Mouse (Mus musculus) myocyte (in vitro differentiated cells): ENCODE results near the gene Snx1. TPM values are rescaled to one million over a fixed set of nuclear protein-coding genes. Genes with fewer than 3 reads are reported as not detected.

Experiments
- H3K27me3 ChIP-seq: one replicate; pipeline ENCODE4 v1.6.1; 2011; ENCODE audit not compliant: control insufficient read depth, insufficient read depth, insufficient read length
- H3K36me3 ChIP-seq: one replicate; pipeline ENCODE4 v1.6.1; 2011; ENCODE audit not compliant: control insufficient read depth, insufficient read depth
- H3K4me2 ChIP-seq: one replicate; pipeline ENCODE4 v1.6.1; 2011; ENCODE audit warnings: low read depth, control low read depth
- H3K4me3 ChIP-seq: one replicate; pipeline ENCODE4 v1.5.1; 2011; ENCODE audit warnings: mild to moderate bottlenecking, control low read depth, moderate library complexity
- H3K79me2 ChIP-seq: one replicate; pipeline ENCODE4 v1.6.1; 2011; ENCODE audit not compliant: control insufficient read depth, insufficient read depth
- H3ac ChIP-seq: one replicate; pipeline ENCODE4 v1.6.1; 2011; ENCODE audit not compliant: control insufficient read depth, insufficient read length
- CEBPB ChIP-seq: IDR thresholded peaks from 2 replicates; pipeline ENCODE4 v1.6.1; 2011; ENCODE audit warnings: mild to moderate bottlenecking, moderate library complexity; ENCODE audit not compliant: poor library complexity, insufficient read depth, severe bottlenecking
- E2F4 ChIP-seq: IDR thresholded peaks from one replicate; pipeline ENCODE4 v1.6.1; 2011; ENCODE audit warnings: mild to moderate bottlenecking, control low read depth, moderate library complexity; ENCODE audit not compliant: insufficient read depth
- MAX ChIP-seq: IDR thresholded peaks from one replicate; pipeline ENCODE4 v1.6.1; 2011; ENCODE audit warnings: low read depth, mild to moderate bottlenecking, control low read depth
- MYOD1 ChIP-seq, 3 experiments: IDR thresholded peaks; one replicate each; pipeline ENCODE4 v1.6.1; 2011; ENCODE audit warnings: control low read depth in 2 of 3, low read depth in 2 of 3, mild to moderate bottlenecking in 2 of 3, moderate library complexity in 1 of 3; ENCODE audit not compliant: insufficient read length in 2 of 3, control insufficient read depth in 1 of 3
- MYOG ChIP-seq, 3 experiments: IDR thresholded peaks; one replicate each; pipeline ENCODE4 v1.6.1; 2011; ENCODE audit warnings: control low read depth in 2 of 3, low read depth in 2 of 3, mild to moderate bottlenecking in 2 of 3; ENCODE audit not compliant: insufficient read length in 2 of 3, control insufficient read depth in 1 of 3, insufficient read depth in 1 of 3
- POLR2A ChIP-seq: IDR thresholded peaks from one replicate; pipeline ENCODE4 v1.6.1; 2011; ENCODE audit warnings: low read depth, mild to moderate bottlenecking, control low read depth, moderate library complexity; ENCODE audit not compliant: insufficient read length
- POLR2AphosphoS2 ChIP-seq: IDR thresholded peaks from one replicate; pipeline ENCODE4 v1.6.1; 2011; ENCODE audit warnings: low read depth, control low read depth; ENCODE audit not compliant: insufficient read length
- REST ChIP-seq: IDR thresholded peaks from one replicate; pipeline ENCODE4 v1.6.1; 2011; ENCODE audit warnings: mild to moderate bottlenecking, control low read depth, moderate library complexity; ENCODE audit not compliant: insufficient read depth, insufficient read length
- SRF ChIP-seq: IDR thresholded peaks from one replicate; pipeline ENCODE4 v1.6.1; 2011; ENCODE audit warnings: low read depth; ENCODE audit not compliant: control insufficient read depth, insufficient read length
- TCF12 ChIP-seq: IDR thresholded peaks from one replicate; pipeline ENCODE4 v1.6.1; 2011; ENCODE audit warnings: mild to moderate bottlenecking, control low read depth; ENCODE audit not compliant: poor library complexity, insufficient read depth, severe bottlenecking
- TCF3 ChIP-seq: IDR thresholded peaks from one replicate; pipeline ENCODE4 v1.6.1; 2011; ENCODE audit warnings: low read depth, control low read depth; ENCODE audit not compliant: insufficient read length
- USF1 ChIP-seq: IDR thresholded peaks from one replicate; pipeline ENCODE4 v1.6.1; 2011; ENCODE audit warnings: low read depth, mild to moderate bottlenecking, control low read depth, moderate library complexity
- polyA plus RNA-seq: library from polyadenylated mRNA; unstranded; fragments of >200 nt; fragmentation: generic; extraction: Trizol; gene quantifications from one replicate; pipeline ENCODE4 v1.2.1, GENCODE M21; 2012; ENCODE audit warnings: missing spikeins

Gene Snx1
- polyA plus RNA-seq, 1 experiment, result 82.9 TPM

DNA sequence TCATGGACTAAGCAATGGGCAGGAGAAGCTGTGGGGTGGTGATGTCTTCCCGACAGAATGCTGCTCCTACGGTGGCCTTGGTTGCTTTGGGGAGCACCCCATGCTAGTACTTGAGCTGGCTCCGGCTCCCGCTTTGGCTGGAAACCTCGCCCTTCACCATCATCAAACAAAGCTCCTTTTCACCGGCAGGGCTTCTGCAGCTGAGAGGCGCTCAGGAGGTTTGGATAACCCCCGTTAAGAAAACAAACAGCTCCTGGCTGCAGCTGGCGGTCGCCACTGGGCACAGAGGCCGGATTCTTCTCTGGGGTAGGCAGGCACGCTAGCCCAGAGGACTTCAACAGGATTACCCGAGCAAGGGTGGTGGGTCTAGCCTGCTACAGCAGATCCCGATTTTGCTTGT lies 47.9 kb downstream of the Snx1 start:
- H3K4me2 ChIP-seq, result no peak overlapping the region
- H3ac ChIP-seq, result no peak overlapping the region
- no peaks in the 10 kb centered on the region for H3K36me3 ChIP-seq
- TF ChIP-seq MAX, result no peak
- TF ChIP-seq MYOG (IDR thresholded peaks at IDR 0.05; ENCODE audit: control insufficient read depth in 1 of 3, insufficient read depth in 1 of 3, insufficient read length in 2 of 3, low read depth in 2 of 3), result no peak
- TF ChIP-seq SRF, result no peak
- TF ChIP-seq REST, result no peak
- no peak for TF ChIP-seq CEBPB
- no peaks in the 10 kb centered on the region for H3K27me3 ChIP-seq
- no peak overlapping the region for H3K4me3 ChIP-seq
- H3K79me2 ChIP-seq, result no peaks in the 10 kb centered on the region

DNA sequence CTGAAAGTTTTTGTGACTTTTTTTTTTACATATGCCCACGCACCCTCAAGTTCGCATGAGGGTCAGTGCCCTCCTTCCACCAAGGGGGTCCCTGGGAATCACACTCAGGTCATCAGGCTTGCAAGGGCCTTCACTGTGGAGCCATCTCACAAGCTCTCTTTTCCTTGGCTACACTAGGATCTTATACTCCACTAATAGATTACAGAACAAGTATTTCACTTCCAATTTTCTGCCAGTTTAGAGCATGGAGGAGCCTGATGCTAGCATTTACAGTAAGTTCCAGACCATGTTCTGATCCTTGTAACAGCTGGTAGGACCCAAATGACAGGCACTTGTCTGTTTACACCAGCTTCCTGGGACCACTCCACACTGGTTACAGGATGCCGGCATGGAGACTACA lies 48.3 kb downstream of the Snx1 start:
- H3K4me3 ChIP-seq, result no peak overlapping the region
- H3K4me2 ChIP-seq, result no peak overlapping the region
- H3K79me2 ChIP-seq, result no peaks in the 10 kb centered on the region
- H3K36me3 ChIP-seq, result no peaks in the 10 kb centered on the region
- no peak overlapping the region for H3ac ChIP-seq
- no peaks in the 10 kb centered on the region for H3K27me3 ChIP-seq
- no peak for TF ChIP-seq POLR2A
- no peak for TF ChIP-seq E2F4
- no peak for TF ChIP-seq MYOG (IDR thresholded peaks at IDR 0.05; ENCODE audit: control insufficient read depth in 1 of 3, insufficient read depth in 1 of 3, insufficient read length in 2 of 3, low read depth in 2 of 3)
- TF ChIP-seq MYOD1 (IDR thresholded peaks at IDR 0.05; ENCODE audit: control insufficient read depth in 1 of 3, insufficient read length in 2 of 3, low read depth in 2 of 3), result no peak
- no peak for TF ChIP-seq SRF
- no peak for TF ChIP-seq CEBPB
- no peak for TF ChIP-seq MAX
- no peak for TF ChIP-seq USF1
- no peak for TF ChIP-seq TCF3
- no peak for TF ChIP-seq REST
- TF ChIP-seq TCF12, result no peak

DNA sequence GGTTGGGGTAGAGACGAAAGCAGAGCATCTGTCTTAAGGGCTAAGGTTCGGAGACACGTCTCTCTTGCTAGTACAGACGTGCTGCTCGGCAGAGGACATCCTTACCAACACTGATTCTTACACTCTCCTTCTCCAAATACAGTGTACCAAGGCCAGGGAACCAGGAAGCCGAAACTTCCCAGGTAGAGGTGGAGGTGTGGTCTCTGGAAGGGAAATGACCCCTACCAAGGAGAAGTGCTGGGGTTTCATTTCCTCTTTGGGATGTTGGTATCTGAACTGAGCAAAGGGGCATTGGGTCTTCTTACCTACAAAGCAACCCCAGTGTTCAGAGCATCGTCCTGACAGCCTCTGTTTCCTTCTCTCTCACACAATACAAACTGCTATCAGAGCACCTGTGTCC lies 53.6 kb downstream of the Snx1 start:
- no peak overlapping the region for H3K4me2 ChIP-seq
- H3K4me3 ChIP-seq, result no peak overlapping the region
- no peak overlapping the region for H3ac ChIP-seq
- TF ChIP-seq POLR2A (no peak), MYOG (IDR thresholded peaks at IDR 0.05; ENCODE audit: control insufficient read depth in 1 of 3, insufficient read depth in 1 of 3, insufficient read length in 2 of 3, low read depth in 2 of 3) (no peak), USF1 (no peak), POLR2AphosphoS2 (no peak), REST (no peak), SRF (no peak), MYOD1 (IDR thresholded peaks at IDR 0.05; ENCODE audit: control insufficient read depth in 1 of 3, insufficient read length in 2 of 3, low read depth in 2 of 3) (no peak), CEBPB (no peak), E2F4 (no peak), TCF3 (no peak), MAX (no peak), TCF12 (no peak)
- no peaks in the 10 kb centered on the region for H3K36me3 ChIP-seq
- H3K79me2 ChIP-seq, result no peaks in the 10 kb centered on the region
- H3K27me3 ChIP-seq, result no peaks in the 10 kb centered on the region

DNA sequence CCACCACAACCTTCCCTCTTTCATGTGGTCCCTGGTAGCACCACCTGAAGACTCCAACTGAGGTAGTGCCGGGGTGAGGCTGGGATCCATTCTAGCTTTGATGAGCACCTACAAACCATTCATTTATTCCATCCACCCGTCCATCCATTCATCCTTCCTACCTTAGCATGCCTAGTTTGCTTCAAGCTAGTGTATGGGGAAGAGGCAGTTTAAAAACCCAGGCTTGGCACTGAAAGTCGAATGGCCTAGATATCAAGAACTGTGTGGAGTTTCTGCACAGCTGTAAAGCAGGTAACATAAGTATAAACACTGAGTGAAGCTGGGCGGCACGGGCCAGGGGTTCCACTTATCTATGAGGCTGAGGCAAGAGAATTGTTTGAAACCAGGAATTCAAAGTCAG lies 56.2 kb downstream of the Snx1 start:
- Histone ChIP-seq H3ac (no peak overlapping the region), H3K79me2 (no peaks in the 10 kb centered on the region), H3K27me3 (no peaks in the 10 kb centered on the region), H3K4me3 (no peak overlapping the region), H3K4me2 (no peak overlapping the region), H3K36me3 (peaks cover 3% of the 10 kb centered on the region)
- TF ChIP-seq USF1, result no peak
- TF ChIP-seq SRF, result no peak

DNA sequence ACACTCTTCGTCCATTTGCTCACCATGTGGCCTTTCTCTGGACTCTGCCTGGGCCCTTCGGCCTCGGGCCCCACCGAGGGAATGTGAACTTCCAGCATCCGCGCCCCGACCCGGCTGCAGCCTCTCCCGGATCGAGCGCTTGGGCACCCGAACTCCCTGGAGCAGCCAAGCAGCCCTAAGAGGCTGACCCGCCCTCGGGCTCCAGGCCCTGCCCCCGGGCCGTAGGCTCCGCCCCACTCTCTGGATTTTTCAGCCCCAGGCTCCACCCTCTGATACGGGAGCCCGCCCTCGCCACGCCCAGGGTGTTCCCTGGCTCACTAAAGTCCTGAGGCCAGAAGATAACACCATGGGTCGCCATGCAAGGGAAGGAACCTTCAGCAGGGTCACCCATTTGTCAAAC lies 56.8 kb downstream of the Snx1 start, which contains the start of gene Snx22:
Snx22 (minus strand) TSS at position 137 of the 400 bp plus-strand sequence.
- Histone ChIP-seq H3K36me3 (peaks cover 3% of the 10 kb centered on the region), H3K79me2 (no peaks in the 10 kb centered on the region), H3ac (no peak within 1 kb of the TSS), H3K27me3 (no peaks in the 10 kb centered on the region), H3K4me2 (peak within 1 kb of the TSS; percentile 80), H3K4me3 (peak within 1 kb of the TSS; percentile 17)
- no peak for TF ChIP-seq MYOG (IDR thresholded peaks at IDR 0.05; ENCODE audit: control insufficient read depth in 1 of 3, insufficient read depth in 1 of 3, insufficient read length in 2 of 3, low read depth in 2 of 3)
